Mouse (Mus musculus) thymus, adult 2 months (tissue): ENCODE results near the gene Ldb2. TPM values are rescaled to one million over a fixed set of nuclear protein-coding genes. Genes with fewer than 3 reads are reported as not detected.

Experiments
- DNase-seq: peaks from one replicate; pipeline ENCODE4 v3.0.0; 2021
- H3K27ac ChIP-seq: fragments of 200-500 bp; 2 replicates; pipeline ENCODE4 v1.5.1; 2012; ENCODE audit warnings: low read length, control low read depth; ENCODE audit not compliant: control insufficient read depth, insufficient read depth
- H3K27me3 ChIP-seq: fragments of 200-500 bp; 2 replicates; pipeline ENCODE4 v1.6.1; 2012; ENCODE audit warnings: mild to moderate bottlenecking, low read length, moderate library complexity, mixed read lengths; ENCODE audit not compliant: control insufficient read depth, insufficient read depth
- H3K36me3 ChIP-seq: fragments of 200-500 bp; 2 replicates; pipeline ENCODE4 v1.6.1; 2012; ENCODE audit warnings: mild to moderate bottlenecking, low read length, moderate library complexity; ENCODE audit not compliant: control insufficient read depth, insufficient read depth
- H3K4me1 ChIP-seq: fragments of 200-500 bp; replicated peaks from 2 replicates; pipeline ENCODE4 v1.6.1; 2012; ENCODE audit warnings: low read length; ENCODE audit not compliant: control insufficient read depth, insufficient read depth
- H3K4me3 ChIP-seq: fragments of 200-500 bp; 2 replicates; pipeline ENCODE4 v1.5.1; 2012; ENCODE audit warnings: mild to moderate bottlenecking, low read length, control low read depth, moderate library complexity; ENCODE audit not compliant: control insufficient read depth, insufficient read depth
- CTCF ChIP-seq: fragments of 200-500 bp; IDR thresholded peaks from 2 replicates; pipeline ENCODE4 v1.5.1; 2012; ENCODE audit warnings: mild to moderate bottlenecking, control low read depth, low read length, moderate library complexity, borderline replicate concordance; ENCODE audit not compliant: control insufficient read depth, poor library complexity, insufficient read depth; ENCODE audit errors: extremely low read depth
- POLR2A ChIP-seq: fragments of 200-500 bp; IDR thresholded peaks from 2 replicates; pipeline ENCODE4 v1.6.1; 2012; ENCODE audit warnings: mild to moderate bottlenecking, low read length, control low read depth, moderate library complexity; ENCODE audit not compliant: control insufficient read depth, poor library complexity, insufficient read depth; ENCODE audit errors: extremely low read depth
- WGBS: fragments of 180-500 bp; shearing (Covaris S2); methylation state at CpG from one replicate; pipeline ENCODE4 v1.1.7; 2018; 5-methylcytosine and 5-hydroxymethylcytosine counted together
- polyA plus RNA-seq: library from polyadenylated mRNA; depleted of rRNA; stranded (reverse); fragments of >200 nt; gene quantifications from 2 replicates; pipeline ENCODE4 v1.2.3, GENCODE M21; 2012

The Ldb2 gene
- polyA plus RNA-seq, 1 experiment, result 3.6 TPM

DNA sequence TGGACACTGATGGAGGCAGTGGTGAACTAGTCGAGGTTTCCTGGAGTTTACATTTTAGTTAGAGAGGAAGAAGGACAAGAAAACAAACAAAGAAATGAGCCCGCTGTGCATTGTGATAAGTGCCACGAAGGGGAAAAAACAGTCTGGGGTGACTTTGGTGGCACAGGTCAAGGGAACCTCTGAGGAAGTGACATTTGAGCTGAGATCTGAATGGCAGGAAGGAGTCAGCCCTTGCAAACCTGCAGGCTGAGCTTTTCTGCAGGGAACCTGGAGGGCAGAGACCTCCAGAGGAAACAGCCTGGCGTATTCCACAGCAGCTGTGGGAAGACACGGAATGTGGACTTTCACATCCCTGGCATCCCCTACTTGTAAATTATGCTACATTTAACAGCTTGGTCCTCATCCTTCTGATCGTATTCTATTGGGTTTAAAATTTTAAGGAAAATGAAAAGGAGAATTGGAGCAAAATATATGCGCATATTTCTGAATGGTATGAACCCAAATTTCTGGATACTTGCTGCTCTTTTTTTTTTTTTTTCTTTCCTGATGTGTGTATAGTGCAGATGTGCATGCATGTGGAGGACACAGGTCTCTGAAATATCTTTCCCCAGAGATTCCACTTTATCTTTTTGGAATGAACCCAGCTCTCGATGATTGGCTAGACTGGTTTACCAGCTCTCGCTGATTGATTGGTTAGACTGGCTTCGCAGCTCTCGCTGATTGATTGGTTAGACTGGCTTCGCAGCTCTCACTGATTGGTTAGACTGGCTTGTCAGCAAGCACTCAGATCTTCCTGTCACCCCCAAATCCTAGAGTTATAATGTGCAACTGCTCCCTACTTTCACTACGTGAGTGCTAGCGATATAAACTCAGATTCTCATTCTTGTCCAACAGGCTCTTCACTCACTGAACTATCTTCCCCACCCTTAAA, 72.7 kb downstream of the Ldb2 start:
- WGBS, result 70% methylated on average over 14 of the region's 14 CpGs
- Histone ChIP-seq H3K27ac (no peak overlapping the region), H3K4me1 (no peaks in the 10 kb centered on the region), H3K4me3 (no peak overlapping the region), H3K27me3 (no peaks in the 10 kb centered on the region), H3K36me3 (no peaks in the 10 kb centered on the region)
- TF ChIP-seq CTCF, result no peak
- no peak for TF ChIP-seq POLR2A
- DNase-seq, result no peak

DNA sequence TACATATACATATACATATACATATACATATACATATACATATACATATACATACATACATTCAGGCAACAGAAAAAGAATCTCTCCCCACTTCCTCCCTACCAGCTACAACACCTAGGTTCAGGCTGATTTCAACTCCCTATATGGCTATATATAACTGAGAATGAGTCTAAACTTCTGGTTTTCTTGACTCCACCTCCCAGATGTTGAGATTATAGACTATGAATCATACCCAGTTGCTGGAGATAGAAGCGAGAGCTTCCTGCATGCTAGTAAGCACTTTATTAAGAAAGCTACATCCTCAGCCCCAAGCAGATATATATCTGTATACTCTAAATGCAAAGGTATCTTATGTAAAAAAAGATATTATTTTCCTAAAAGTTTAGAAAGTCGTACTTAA, 74.0 kb downstream of the Ldb2 start:
- 75% methylated on average over 2 of the region's 2 CpGs for WGBS
- Histone ChIP-seq H3K36me3 (no peaks in the 10 kb centered on the region), H3K4me3 (no peak overlapping the region), H3K4me1 (no peaks in the 10 kb centered on the region), H3K27me3 (no peaks in the 10 kb centered on the region), H3K27ac (no peak overlapping the region)
- DNase-seq, result no peak
- TF ChIP-seq CTCF (no peak), POLR2A (no peak)

DNA sequence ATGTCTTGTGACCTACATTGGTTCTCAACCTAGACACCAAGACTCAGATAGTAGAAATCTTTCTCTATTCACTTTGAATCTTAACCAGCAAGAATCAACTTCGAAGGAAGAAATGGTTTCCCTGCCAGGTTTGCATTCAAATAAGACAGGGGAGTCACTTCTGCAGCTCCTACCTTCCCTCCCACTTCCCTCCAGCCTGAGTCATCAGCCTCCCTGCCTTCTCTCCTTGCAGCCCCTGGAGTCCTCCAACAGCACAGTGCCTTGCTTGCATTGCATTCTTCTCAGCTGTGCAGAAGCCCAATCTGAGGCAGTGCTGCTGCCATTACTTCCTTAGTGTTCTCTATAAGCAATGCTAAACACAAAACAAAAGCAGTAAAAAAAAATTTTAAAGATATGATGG, 79.6 kb downstream of the Ldb2 start:
- WGBS, result 81% methylated on average over 1 of the region's 1 CpGs
- Histone ChIP-seq H3K27ac (no peak overlapping the region), H3K4me3 (no peak overlapping the region), H3K36me3 (no peaks in the 10 kb centered on the region), H3K4me1 (no peaks in the 10 kb centered on the region), H3K27me3 (no peaks in the 10 kb centered on the region)
- no peak for TF ChIP-seq POLR2A
- no peak for TF ChIP-seq CTCF
- DNase-seq, result no peak

- Histone ChIP-seq H3K4me3 (no peak overlapping the region), H3K27me3 (no peaks in the 10 kb centered on the region), H3K36me3 (no peaks in the 10 kb centered on the region), H3K4me1 (no peaks in the 10 kb centered on the region), H3K27ac (no peak overlapping the region)
- 94% methylated on average over 4 of the region's 4 CpGs for WGBS
- DNase-seq, result no peak
- no peak for TF ChIP-seq POLR2A
- TF ChIP-seq CTCF, result no peak
Observed at GRCm38 (mm10) chr5:44714508-44714907, 85.0 kb downstream of the Ldb2 start.

GRCm38 (mm10) chr5:44713181-44713789, 86.2 kb downstream of the Ldb2 start:
- Histone ChIP-seq H3K27ac (no peak overlapping the region), H3K27me3 (no peaks in the 10 kb centered on the region), H3K4me3 (no peak overlapping the region), H3K4me1 (no peaks in the 10 kb centered on the region), H3K36me3 (no peaks in the 10 kb centered on the region)
- DNase-seq, result no peak
- WGBS, result 92% methylated on average over 5 of the region's 5 CpGs
- no peak for TF ChIP-seq POLR2A
- no peak for TF ChIP-seq CTCF

DNA sequence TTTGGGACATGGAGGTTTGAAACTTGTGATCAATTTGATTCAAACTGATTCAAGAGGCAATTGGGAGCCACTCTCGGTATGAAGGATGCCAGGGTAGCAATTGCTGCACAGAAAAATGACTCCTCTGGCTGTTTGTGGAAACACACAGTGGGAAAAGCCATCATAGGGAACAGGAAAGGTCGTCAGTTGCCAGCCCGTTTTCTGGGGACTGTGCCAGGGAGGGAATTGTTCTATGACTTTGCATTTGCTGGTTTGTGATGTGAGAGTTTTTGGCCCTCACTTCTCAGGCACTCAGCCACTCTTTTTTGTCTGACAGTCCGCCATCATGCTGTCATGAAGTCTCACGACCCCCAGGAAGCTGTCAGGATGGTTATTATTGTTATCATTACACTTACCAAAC, 88.3 kb downstream of the Ldb2 start:
- DNase-seq, result no peak
- WGBS, result 57% methylated on average over 5 of the region's 5 CpGs
- TF ChIP-seq POLR2A, result no peak
- no peak for TF ChIP-seq CTCF
- no peaks in the 10 kb centered on the region for H3K27me3 ChIP-seq
- no peaks in the 10 kb centered on the region for H3K36me3 ChIP-seq
- H3K27ac ChIP-seq, result no peak overlapping the region
- no peaks in the 10 kb centered on the region for H3K4me1 ChIP-seq
- H3K4me3 ChIP-seq, result no peak overlapping the region
